Mouse (Mus musculus) kidney, adult 11 months (tissue): ENCODE data around the gene Mrpl24.

ENCODE experiments used
- DNase-seq: peaks from one replicate; pipeline ENCODE4 v3.0.0; 2022

Gene Mrpl24

GRCm38 (mm10) chr3:87913491-87913890, 5.8 kb upstream of the Mrpl24 start:
- no peak for DNase-seq

GRCm38 (mm10) chr3:87913891-87914290, 5.4 kb upstream of the Mrpl24 start:
- DNase-seq: no peak

- DNase-seq: no peak
Observed at GRCm38 (mm10) chr3:87916990-87917389, 2.3 kb upstream of the Mrpl24 start.

- no peak for DNase-seq
Observed at GRCm38 (mm10) chr3:87918551-87918950, 755 bp upstream of the Mrpl24 start.

- DNase-seq: no peak
Observed at GRCm38 (mm10) chr3:87920270-87920943, 1.1 kb downstream of the Mrpl24 start.

GRCm38 (mm10) chr3:87924996-87925395, 5.7 kb downstream of the Mrpl24 start:
- DNase-seq: no peak

- no peak for DNase-seq
Observed at GRCm38 (mm10) chr3:87927452-87927851, 8.1 kb downstream of the Mrpl24 start.

GRCm38 (mm10) chr3:87929341-87930077, 10.2 kb downstream of the Mrpl24 start:
- no peak for DNase-seq

- peak; percentile 96 for DNase-seq
Observed at GRCm38 (mm10) chr3:87930078-87930795, 10.9 kb downstream of the Mrpl24 start, which contains the start of the genes Isg20l2 and Rrnad1. Gene Isg20l2, plus strand, starts transcription at chr3:87930314. Gene Rrnad1, minus strand, starts transcription at chr3:87930717.

- DNase-seq: peak; percentile 43
Observed at GRCm38 (mm10) chr3:87934026-87934425, 14.7 kb downstream of the Mrpl24 start.

- DNase-seq: no peak
Observed at GRCm38 (mm10) chr3:87934501-87934900, 15.2 kb downstream of the Mrpl24 start.

GRCm38 (mm10) chr3:87935201-87935600, 15.9 kb downstream of the Mrpl24 start:
- peak; percentile 39 for DNase-seq

GRCm38 (mm10) chr3:87935776-87936175, 16.5 kb downstream of the Mrpl24 start:
- peak; percentile 56 for DNase-seq

- no peak for DNase-seq
Observed at GRCm38 (mm10) chr3:87940611-87941010, 21.3 kb downstream of the Mrpl24 start.

- no peak for DNase-seq
Observed at GRCm38 (mm10) chr3:87942471-87942870, 23.2 kb downstream of the Mrpl24 start.

GRCm38 (mm10) chr3:87943586-87943985, 24.3 kb downstream of the Mrpl24 start:
- no peak for DNase-seq

GRCm38 (mm10) chr3:87944838-87945600, 25.7 kb downstream of the Mrpl24 start:
- no peak for DNase-seq

- no peak for DNase-seq
Observed at GRCm38 (mm10) chr3:87945781-87946540, 26.7 kb downstream of the Mrpl24 start.

- DNase-seq: no peak
Observed at GRCm38 (mm10) chr3:87946541-87946860, 27.2 kb downstream of the Mrpl24 start.

GRCm38 (mm10) chr3:87947056-87947810, 27.9 kb downstream of the Mrpl24 start:
- no peak for DNase-seq

- DNase-seq: no peak
Observed at GRCm38 (mm10) chr3:87947811-87948199, 28.5 kb downstream of the Mrpl24 start.
